Mouse (Mus musculus) spleen, embryonic (tissue): Measurements from ENCODE around the gene Il1r1.

ENCODE experiments used
- CTCF ChIA-PET: fragments of 350-600 bp; sonication (Branson Sonifier 250); formaldehyde crosslinking; loops from one replicate; lab custom pipeline; 2022; lab: Charles Lee

Il1r1 gene

GRCm38 (mm10) chr1:40361596-40361995, 136.7 kb downstream of the Il1r1 start:
- CTCF ChIA-PET = no interaction called here

- CTCF ChIA-PET = no interaction called here
Measured at GRCm38 (mm10) chr1:40362784-40363183, 137.9 kb downstream of the Il1r1 start.
